Mouse (Mus musculus) ovary, postnatal 36 days (tissue): ENCODE measurements around the gene Utp3.
"Not testable (repeated sequence)": the region's sequence is repeated elsewhere in the genome, so short reads cannot be mapped to it uniquely, and the experiment has no call there.

Experiments
- DNase-seq: peaks from one replicate; pipeline ENCODE4 v3.0.0; 2022; ENCODE audit warnings: low spot score, mixed read lengths

Gene Utp3

GRCm38 (mm10) chr5:88554086-88554886, at the start of gene Utp3:
Utp3 (plus strand) TSS chr5:88554462.
- DNase-seq: peak; percentile 93

GRCm38 (mm10) chr5:88508555-88508954, 45.7 kb upstream of the Utp3 start:
- no peak for DNase-seq

DNA sequence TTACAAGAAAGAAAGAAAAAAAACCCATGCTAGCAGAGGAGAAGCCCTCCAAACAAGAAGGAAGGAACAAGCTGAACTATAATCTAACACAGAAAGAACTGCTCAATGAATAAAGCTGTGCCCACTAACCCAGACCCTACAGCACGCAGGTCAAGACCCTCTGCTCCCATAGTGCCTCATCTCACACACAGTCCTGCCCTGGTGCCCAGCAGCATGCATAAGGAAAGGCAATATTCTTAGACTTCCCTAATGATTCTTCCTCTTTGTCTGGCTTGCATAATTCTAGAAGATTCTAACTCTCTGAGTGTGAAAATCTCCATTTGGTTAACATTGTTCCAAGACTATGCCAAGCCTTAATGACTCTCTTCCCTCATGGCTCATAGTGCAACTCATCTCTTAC, 45.3 kb upstream of the Utp3 start:
- no peak for DNase-seq

DNA sequence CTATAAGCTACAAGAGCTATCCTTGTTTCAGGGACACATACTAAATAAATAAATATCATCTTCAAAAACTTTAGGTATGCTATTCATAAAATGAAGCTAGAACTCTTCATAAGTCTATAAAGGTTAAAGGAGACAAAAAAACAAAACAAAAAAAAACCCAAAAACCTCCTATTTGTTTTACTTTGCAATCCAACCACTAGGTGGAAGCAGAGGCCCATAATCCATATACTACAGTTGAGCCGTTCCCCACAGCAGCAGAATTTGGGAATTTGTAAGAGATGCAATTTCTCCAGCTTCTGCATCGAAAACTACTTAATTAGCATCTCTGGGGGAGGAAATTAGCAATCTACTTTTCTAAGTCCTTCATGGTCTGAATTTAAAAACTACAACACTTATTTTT, 35.0 kb upstream of the Utp3 start:
- DNase-seq: no peak

- DNase-seq: no peak
Observed at GRCm38 (mm10) chr5:88527657-88528056, 26.6 kb upstream of the Utp3 start, which contains the start of gene Jchain. Jchain (minus strand) TSS chr5:88527891.

DNA sequence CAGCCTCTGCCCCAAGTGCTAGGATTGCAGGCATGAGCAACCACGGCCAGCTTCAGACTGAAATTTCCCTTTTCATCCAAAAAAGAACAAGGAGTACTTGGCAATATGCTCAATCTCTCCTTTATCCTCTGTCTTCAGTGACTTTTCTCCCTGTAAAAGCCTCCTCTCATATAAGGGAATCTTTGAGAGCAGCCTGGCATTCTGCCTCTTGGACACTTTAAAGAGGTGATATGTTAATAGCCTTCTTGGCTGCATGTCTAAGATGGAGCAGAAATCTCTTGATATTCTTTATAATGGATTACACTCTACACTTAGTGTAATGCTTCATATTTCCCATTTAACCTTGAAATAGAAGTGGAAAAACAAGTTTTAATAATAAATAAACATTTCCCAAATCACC, 23.4 kb upstream of the Utp3 start:
- DNase-seq: no peak

GRCm38 (mm10) chr5:88534697-88535096, 19.6 kb upstream of the Utp3 start:
- no peak for DNase-seq

DNA sequence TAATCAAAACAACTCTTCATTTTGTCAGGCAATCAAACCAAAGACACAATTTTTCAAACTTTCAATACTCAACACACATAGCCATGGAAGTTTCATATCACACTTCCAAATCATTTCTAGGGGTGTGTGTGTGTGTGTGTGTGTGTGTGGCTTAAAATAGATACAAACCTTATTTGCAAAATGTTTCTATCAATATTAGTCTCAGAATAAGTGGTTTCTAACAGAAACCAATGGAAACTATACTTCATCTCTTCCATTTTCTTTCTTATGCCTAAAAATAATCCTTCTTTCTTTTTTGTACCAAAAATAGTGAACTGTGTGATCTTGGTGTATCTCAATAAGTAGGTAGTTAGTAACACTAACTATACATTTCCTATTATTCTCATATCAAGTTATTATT, 13.4 kb upstream of the Utp3 start:
- no peak for DNase-seq

DNA sequence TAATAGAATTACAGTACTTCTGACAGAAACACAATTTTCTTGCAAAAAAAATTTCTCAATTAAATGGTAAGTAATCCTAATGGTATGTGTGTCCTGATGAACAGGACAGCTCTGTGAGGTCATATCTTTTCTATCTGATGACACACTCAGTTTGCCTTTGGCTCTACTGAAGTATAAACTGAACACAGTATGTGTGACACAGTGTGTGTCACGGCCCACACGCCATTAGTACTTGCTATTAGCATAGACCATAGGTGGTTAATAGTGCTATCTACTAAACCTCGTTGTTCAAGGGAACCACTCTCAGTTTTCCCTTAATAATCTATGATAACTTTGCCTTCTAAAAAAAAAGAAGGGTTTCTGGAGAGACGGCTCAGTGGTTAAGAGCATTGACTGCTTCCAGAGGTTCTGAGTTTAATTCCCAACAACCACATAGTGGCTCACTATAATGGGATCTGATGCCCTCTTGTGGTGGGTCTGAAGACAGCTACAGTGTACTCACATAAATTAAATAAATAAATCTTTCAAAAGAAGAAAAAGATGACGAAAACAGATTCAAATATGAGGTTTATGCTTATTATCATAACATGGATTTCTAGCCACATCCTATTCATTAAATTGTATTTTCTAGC, 11.5 kb upstream of the Utp3 start:
- no peak for DNase-seq

DNA sequence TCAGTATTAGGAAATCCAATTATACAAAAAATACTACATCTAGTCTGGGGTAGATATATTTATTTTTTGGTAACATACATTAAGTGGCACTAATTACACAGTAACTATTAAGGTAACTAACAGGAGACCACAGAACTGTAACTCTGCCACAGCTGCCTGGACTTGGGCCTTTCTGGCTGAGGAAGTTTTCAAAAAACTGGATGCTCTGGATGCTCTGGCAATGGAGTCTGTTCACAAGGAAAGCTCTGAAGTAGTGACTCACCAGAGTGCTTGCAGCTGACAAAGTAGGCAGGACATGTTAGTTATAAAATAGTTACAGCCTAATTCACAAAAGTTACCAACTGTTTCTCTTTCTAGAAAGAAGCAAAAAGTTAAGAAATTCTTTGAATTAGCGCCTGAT, 9.9 kb upstream of the Utp3 start:
- DNase-seq: not testable (repeated sequence)

DNA sequence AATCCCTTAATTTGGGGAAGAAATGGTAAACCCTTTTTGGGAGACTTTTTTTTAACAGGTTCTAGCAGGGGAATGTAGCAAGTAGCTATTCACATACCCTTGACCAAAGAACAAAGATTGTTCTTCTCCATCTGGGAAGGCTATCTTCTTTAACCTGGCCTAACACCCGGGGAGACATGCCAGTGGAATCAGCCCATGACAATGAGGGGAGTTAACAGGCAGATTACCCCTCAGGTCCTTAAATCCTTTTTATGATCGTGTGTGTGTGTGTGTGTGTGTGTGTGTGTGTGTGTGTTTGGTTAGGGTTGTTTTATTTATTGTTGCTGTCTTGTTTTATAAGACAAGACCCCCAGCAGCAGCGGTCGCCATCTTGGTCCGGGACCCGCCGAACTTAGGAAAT, 8.7 kb upstream of the Utp3 start:
- no peak for DNase-seq

DNA sequence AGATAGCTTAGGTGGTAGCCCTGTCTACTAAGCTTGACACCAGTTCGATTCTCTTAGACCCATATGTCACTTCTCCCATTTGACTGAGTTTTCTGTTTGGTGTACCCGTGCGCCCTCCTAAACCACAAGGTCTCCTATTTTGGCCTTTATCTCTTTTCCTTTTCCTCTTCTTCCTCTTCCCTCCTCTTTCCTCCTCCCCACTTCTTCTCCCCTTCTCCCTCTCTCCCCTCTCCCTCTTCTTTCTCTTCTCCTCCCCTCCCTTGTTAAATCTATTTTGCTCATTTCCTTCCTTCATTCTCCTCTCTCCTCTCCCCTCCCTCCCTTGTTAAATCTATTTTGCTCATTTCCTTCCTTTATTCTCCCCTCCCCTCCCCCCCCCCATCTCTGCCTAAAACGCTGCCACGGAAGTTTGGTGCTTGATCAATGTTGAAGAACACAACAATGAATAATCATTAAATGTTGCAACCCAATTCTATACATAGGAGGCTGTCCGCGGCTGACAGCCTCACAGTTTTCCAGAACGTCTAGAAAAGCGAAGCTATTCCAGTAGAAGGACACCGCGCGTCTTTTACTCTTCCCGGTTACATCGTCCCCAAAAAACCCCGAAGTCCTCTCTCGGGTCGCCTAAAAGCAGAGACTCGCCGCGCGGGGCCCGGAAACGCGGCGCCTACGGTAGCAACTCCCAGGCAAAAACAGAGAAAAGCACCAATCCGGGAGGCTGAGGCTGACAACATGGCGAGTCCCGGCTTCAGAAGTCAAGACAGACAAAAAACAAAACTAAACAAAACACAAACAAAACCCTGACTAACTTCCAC, 784 bp upstream of the Utp3 start:
- no peak for DNase-seq

GRCm38 (mm10) chr5:88558991-88559390, 4.7 kb downstream of the Utp3 start:
- DNase-seq: no peak

GRCm38 (mm10) chr5:88561080-88561814, 7.0 kb downstream of the Utp3 start:
- no peak for DNase-seq

- no peak for DNase-seq
Observed at GRCm38 (mm10) chr5:88562863-88563780, 8.9 kb downstream of the Utp3 start.

DNA sequence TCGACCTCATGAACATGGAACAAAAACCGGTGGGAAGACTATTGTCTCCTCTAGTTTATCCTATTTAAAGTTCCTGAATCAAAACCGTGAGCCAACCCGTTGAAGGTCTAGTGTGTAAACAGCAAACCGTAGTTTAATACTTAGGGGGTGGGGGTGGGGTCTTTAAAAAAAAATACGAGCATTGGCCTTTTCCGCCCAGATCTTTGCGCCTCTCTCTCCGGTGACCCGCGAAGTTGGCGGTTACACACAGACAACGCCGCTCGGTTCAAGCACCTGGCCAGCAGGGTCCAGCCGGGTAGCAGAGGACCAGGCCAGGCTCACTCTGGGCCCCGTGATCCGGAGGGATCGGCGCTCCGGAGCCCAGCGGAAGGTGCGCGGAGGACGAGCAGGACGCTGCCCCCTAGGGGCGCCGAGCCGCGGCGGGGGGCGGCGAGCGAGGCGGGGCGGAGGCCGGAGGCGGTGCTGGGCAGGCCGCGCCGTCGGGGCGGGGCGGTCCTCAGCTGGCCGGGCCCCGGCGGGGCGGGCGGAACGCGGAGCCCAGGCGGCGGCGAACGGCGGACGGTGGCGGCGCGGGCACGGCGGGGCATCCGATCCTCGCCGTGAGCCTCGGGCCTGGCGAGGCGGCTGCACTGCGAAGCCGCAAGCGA, 10.4 kb downstream of the Utp3 start, which contains the start of gene Rufy3:
TSS of gene Rufy3 (plus strand) at position 540 of the 647 bp plus-strand sequence.
- peak; percentile 93 for DNase-seq

DNA sequence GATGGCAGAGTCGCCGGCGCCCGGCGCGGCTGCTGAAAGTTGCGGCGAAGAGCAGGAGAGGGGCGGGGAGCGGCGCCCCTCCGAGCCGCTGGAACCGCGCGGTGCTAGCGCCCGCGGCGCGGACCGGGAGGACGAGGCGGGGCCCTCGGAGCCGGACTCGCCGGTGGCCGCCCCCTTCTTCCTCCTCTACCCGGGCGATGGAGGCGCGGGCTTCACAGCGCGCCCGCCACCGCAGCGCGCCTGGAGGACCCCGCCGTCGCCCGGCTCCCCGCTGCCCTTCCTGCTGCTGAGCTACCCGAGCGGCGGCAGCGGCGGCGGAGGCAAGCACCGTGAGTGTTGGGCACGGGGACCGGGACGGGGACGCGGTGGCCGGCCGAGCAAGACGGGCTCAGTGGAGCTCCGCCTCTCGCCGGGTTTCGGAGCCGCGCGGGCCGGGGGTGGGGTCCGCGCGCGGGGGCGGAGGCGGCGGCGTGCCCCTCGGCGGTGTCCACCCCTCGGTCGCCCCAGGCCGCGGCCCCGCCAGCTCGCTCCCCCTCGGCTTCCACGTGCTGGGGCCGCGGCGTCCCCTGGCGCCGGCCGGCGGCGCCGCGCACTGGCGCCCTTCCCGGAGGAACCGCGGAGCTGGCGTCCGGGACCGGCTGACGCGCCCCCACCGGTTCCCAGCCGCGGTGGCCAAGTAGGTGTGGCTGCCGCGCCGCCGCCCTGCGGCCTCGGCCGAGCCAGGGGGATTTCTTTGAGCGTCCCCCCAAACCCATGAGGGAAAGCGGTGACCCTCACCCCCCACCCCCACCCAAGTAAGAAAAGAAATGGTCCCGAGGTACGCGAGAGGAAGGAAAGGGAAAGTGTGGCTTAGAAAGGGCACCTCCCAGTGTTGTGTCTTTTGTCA, 11.1 kb downstream of the Utp3 start:
- DNase-seq: peak; percentile 78

GRCm38 (mm10) chr5:88566034-88566841, 12.0 kb downstream of the Utp3 start:
- DNase-seq: no peak
